Mouse (Mus musculus) bone marrow macrophage, adult 2 months (primary cell): ENCODE measurements around the gene C2cd5.

ENCODE experiments used
- CTCF ChIP-seq: IDR thresholded peaks from 2 replicates; pipeline ENCODE4 v1.5.1; 2012; ENCODE audit warnings: low read depth, mild to moderate bottlenecking, low read length, moderate library complexity
- POLR2A ChIP-seq: IDR thresholded peaks from 2 replicates; pipeline ENCODE4 v1.6.1; 2012; ENCODE audit warnings: mild to moderate bottlenecking, low read depth, low read length, borderline replicate concordance

DNA sequence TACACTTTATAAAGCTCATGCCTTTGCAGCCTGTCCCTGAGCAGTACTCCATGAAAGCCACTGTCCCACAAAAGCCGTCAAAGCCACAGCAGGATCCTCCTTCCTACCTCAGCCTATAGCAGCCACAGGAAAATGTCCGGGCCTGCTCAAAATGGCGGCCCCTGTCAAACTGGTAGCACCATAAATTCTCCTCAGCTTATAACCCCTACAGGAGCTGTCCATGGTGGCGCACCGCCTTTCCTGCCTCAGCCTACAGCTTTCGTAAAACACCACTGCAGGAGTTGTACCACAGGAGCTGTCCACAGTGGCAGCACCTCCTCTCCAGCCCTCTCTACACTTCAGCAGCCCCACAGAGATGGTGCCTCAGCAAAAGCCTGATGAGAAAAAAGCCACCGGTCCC is 29.5 kb upstream of the C2cd5 start:
- TF ChIP-seq POLR2A (no peak), CTCF (no peak)
